Mouse (Mus musculus): Measurements from ENCODE around the gene Ebf1.

DNA sequence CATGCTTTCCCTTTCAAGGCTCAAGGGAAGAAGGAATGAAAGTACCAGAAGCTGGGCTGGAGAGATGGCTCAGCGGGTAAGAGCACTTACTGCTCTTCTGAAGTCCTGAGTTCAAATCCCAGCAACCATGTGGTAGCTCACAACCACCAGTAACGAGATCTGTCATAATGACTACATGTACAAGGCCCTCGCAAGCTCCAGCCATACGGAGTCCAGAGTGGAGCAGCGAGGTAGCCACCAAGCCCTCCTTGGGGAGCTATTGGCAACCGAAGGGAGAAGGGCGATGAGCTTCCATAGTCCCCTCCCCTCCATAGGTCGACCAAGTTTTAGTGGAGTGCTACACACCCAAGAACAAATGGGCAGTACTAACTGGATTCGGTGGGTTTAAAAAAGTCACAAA is 78.3 kb downstream of the Ebf1 start:
- no peak for TF ChIP-seq CTCF (IDR thresholded peaks at IDR 0.05; ENCODE audit: extremely low read depth, insufficient read depth, insufficient read length, insufficient replicate concordance)
- no peak for TF ChIP-seq POLR2A (IDR thresholded peaks at IDR 0.05; ENCODE audit: low read depth, low read length)
